Mouse (Mus musculus) liver, postnatal 0 days (tissue): ENCODE data around the gene Ccdc150. TPM values are rescaled to one million over a fixed set of nuclear protein-coding genes. Genes with fewer than 3 reads are reported as not detected.

Experiments used
- ATAC-seq: fragments of 200-750 bp; cut with Nextera tagmentation; 2 replicates; pipeline ENCODE4 v1.8.0; 2017; ENCODE audit warnings: mild to moderate bottlenecking, moderate library complexity
- DNase-seq: peaks from one replicate; pipeline ENCODE4 v3.0.0-alpha.2; 2016
- H3K27ac ChIP-seq: fragments of 300-500 bp; sonication (generic); 2 replicates; pipeline ENCODE4 v1.5.1; 2014; ENCODE audit warnings: antibody characterized with exemption, moderate library complexity, mild to moderate bottlenecking, low read depth
- H3K27me3 ChIP-seq: fragments of 300-500 bp; sonication (generic); 2 replicates; pipeline ENCODE4 v1.6.1; 2014; ENCODE audit warnings: low read length, control low read depth, mixed read lengths; ENCODE audit not compliant: insufficient read depth
- H3K36me3 ChIP-seq: fragments of 300-500 bp; sonication (generic); replicated peaks from 2 replicates; pipeline ENCODE4 v1.6.1; 2014; ENCODE audit warnings: mild to moderate bottlenecking, control low read depth, low read length, moderate library complexity, mixed read lengths; ENCODE audit not compliant: insufficient read depth
- H3K4me1 ChIP-seq: fragments of 300-500 bp; sonication (generic); 2 replicates; pipeline ENCODE4 v1.6.1; 2014; ENCODE audit warnings: antibody characterized with exemption, mild to moderate bottlenecking, control low read depth; ENCODE audit not compliant: insufficient read depth
- H3K4me2 ChIP-seq: fragments of 300-500 bp; sonication (generic); 2 replicates; pipeline ENCODE4 v1.6.1; 2014; ENCODE audit warnings: low read depth, mild to moderate bottlenecking, low read length, moderate library complexity, mixed read lengths
- H3K4me3 ChIP-seq: fragments of 300-500 bp; sonication (generic); 2 replicates; pipeline ENCODE4 v1.5.1; 2014; ENCODE audit warnings: low read depth, low read length
- H3K9ac ChIP-seq: fragments of 300-500 bp; sonication (generic); replicated peaks from 2 replicates; pipeline ENCODE4 v1.6.1; 2014; ENCODE audit warnings: mild to moderate bottlenecking, moderate library complexity
- H3K9me3 ChIP-seq: fragments of 300-500 bp; sonication (generic); 2 replicates; pipeline ENCODE4 v1.6.1; 2016; ENCODE audit warnings: mild to moderate bottlenecking, control low read depth, low read length, mixed read lengths
- CTCF ChIP-seq: sonication (generic); IDR thresholded peaks from 2 replicates; pipeline ENCODE4 v1.5.1; 2016; ENCODE audit warnings: antibody characterized with exemption, low read depth
- EP300 ChIP-seq: IDR thresholded peaks from 2 replicates; pipeline ENCODE4 v1.6.1; 2016; ENCODE audit warnings: antibody characterized with exemption, low read depth, mild to moderate bottlenecking
- WGBS: fragments of 180-500 bp; shearing (Covaris S2); extraction: QIAGEN DNeasy Blood & Tissue Kit; methylation state at CpG from one replicate; pipeline ENCODE4 v1.1.7; 2014; ENCODE audit not compliant: insufficient replicate concordance; 5-methylcytosine and 5-hydroxymethylcytosine counted together
- polyA plus RNA-seq: library from polyadenylated mRNA; unstranded; fragments of >200 nt; fragmentation: Nextera tagmentation; extraction: Ambion mirVana; gene quantifications from 2 replicates; pipeline ENCODE4 v1.2.1, GENCODE M21; 2015

Ccdc150 gene
- polyA plus RNA-seq, 1 experiment from 2014 or later: 0.22 TPM

- Histone ChIP-seq H3K9me3 (no peaks in the 10 kb centered on the region), H3K9ac (no peak overlapping the region), H3K4me1 (no peaks in the 10 kb centered on the region), H3K4me2 (no peak overlapping the region), H3K27ac (no peak overlapping the region), H3K27me3 (no peaks in the 10 kb centered on the region), H3K36me3 (no peaks in the 10 kb centered on the region), H3K4me3 (no peak overlapping the region)
- TF ChIP-seq CTCF (no peak), EP300 (no peak)
- ATAC-seq (no peak), DNase-seq (no peak)
- WGBS: 54% methylated on average over 2 of the region's 2 CpGs
These were observed 55.9 kb downstream of the Ccdc150 start for GRCm38 (mm10) chr1:54306404-54306803.

- no peak for DNase-seq
- TF ChIP-seq CTCF: no peak
- TF ChIP-seq EP300: no peak
These were observed 76.2 kb downstream of the Ccdc150 start for GRCm38 (mm10) chr1:54326647-54327046.

GRCm38 (mm10) chr1:54327876-54328545, 77.5 kb downstream of the Ccdc150 start:
- Histone ChIP-seq H3K27ac (no peak overlapping the region), H3K36me3 (no peaks in the 10 kb centered on the region), H3K9ac (no peak overlapping the region), H3K9me3 (0 out of 2 replicates have a peak, but pooled peaks cover 3% of the 10 kb centered on the region), H3K4me3 (no peak overlapping the region), H3K4me2 (no peak overlapping the region), H3K27me3 (no peaks in the 10 kb centered on the region), H3K4me1 (no peaks in the 10 kb centered on the region)
- ATAC-seq: no peak
- DNase-seq: no peak
- TF ChIP-seq CTCF (no peak), EP300 (no peak)
- WGBS: 66% methylated on average over 6 of the region's 6 CpGs

More at GRCm38 (mm10) chr1:54326647-54327046, 76.2 kb downstream of the Ccdc150 start:
- Histone ChIP-seq H3K4me2 (no peak overlapping the region), H3K4me3 (no peak overlapping the region), H3K9ac (no peak overlapping the region), H3K36me3 (no peaks in the 10 kb centered on the region), H3K27ac (no peak overlapping the region), H3K9me3 (0 out of 2 replicates have a peak, but pooled peaks cover 3% of the 10 kb centered on the region), H3K27me3 (no peaks in the 10 kb centered on the region), H3K4me1 (no peaks in the 10 kb centered on the region)
- WGBS: 84% methylated on average over 2 of the region's 2 CpGs
- no peak for ATAC-seq

GRCm38 (mm10) chr1:54332988-54333387, 82.5 kb downstream of the Ccdc150 start:
- H3K36me3 ChIP-seq: no peaks in the 10 kb centered on the region
- no peak overlapping the region for H3K27ac ChIP-seq
- H3K9ac ChIP-seq: no peak overlapping the region
- WGBS: 44% methylated on average over 4 of the region's 4 CpGs
- ATAC-seq (no peak), DNase-seq (peak; percentile 21)
- no peaks in the 10 kb centered on the region for H3K4me1 ChIP-seq
- no peak overlapping the region for H3K4me3 ChIP-seq
- no peak overlapping the region for H3K4me2 ChIP-seq
- no peak for TF ChIP-seq EP300
- peak; percentile 50 for TF ChIP-seq CTCF
- no peaks in the 10 kb centered on the region for H3K9me3 ChIP-seq
- no peaks in the 10 kb centered on the region for H3K27me3 ChIP-seq

GRCm38 (mm10) chr1:54354786-54355185, 104.3 kb downstream of the Ccdc150 start:
- Histone ChIP-seq H3K27me3 (no peaks in the 10 kb centered on the region), H3K36me3 (no peaks in the 10 kb centered on the region), H3K9me3 (no peaks in the 10 kb centered on the region), H3K9ac (no peak overlapping the region), H3K4me3 (no peak overlapping the region), H3K4me2 (no peak overlapping the region), H3K27ac (no peak overlapping the region), H3K4me1 (no peaks in the 10 kb centered on the region)
- DNase-seq: no peak
- 82% methylated on average over 4 of the region's 4 CpGs for WGBS
- TF ChIP-seq CTCF (no peak), EP300 (no peak)
- ATAC-seq: no peak

- no peak for TF ChIP-seq EP300
- no peak for TF ChIP-seq CTCF
- Histone ChIP-seq H3K9ac (no peak overlapping the region), H3K36me3 (no peaks in the 10 kb centered on the region), H3K4me3 (no peak overlapping the region), H3K4me1 (no peaks in the 10 kb centered on the region), H3K27ac (no peak overlapping the region), H3K4me2 (no peak overlapping the region), H3K9me3 (no peaks in the 10 kb centered on the region), H3K27me3 (no peaks in the 10 kb centered on the region)
- DNase-seq (no peak), ATAC-seq (no peak)
- WGBS: 65% methylated on average over 5 of the region's 5 CpGs
These were observed 105.0 kb downstream of the Ccdc150 start for GRCm38 (mm10) chr1:54355485-54355884.
